Mouse (Mus musculus): ENCODE data around the gene 1700001P01Rik. TPM values are rescaled to one million over a fixed set of nuclear protein-coding genes. Genes with fewer than 3 reads are reported as not detected.

1700001P01Rik gene
- total RNA-seq (2014; rRNA removed) = not detected in 2 replicates
- polyA plus RNA-seq (2015; fragmentation: Nextera tagmentation; extraction: Ambion mirVana) = 0.29 TPM in 1 of 2 replicates, not detected in the other

- ATAC-seq (ENCODE audit: low FRiP score) (no peak), DNase-seq (ENCODE audit: low spot score) (no peak)
- 41% methylated on average over 17 of the region's 17 CpGs for WGBS
- TF ChIP-seq CTCF (IDR thresholded peaks at IDR 0.05) = no peak
- Histone ChIP-seq H3K4me3 (ENCODE audit: low read depth, low read length) (no peak within 1 kb of the TSS), H3K9ac (replicated peaks; ENCODE audit: low read length, poor library complexity, severe bottlenecking) (no peak within 1 kb of the TSS), H3K27ac (ENCODE audit: low read depth, low read length) (no peak within 1 kb of the TSS), H3K9me3 (ENCODE audit: low read length) (no peaks in the 10 kb centered on the region), H3K4me2 (ENCODE audit: low read depth, low read length, poor library complexity, severe bottlenecking) (no peak within 1 kb of the TSS), H3K27me3 (ENCODE audit: insufficient read depth, low read length) (no peaks in the 10 kb centered on the region), H3K36me3 (ENCODE audit: insufficient read depth, low read length) (peaks cover 26% of the 10 kb centered on the region), H3K4me1 (ENCODE audit: insufficient read depth, low read length) (no peaks in the 10 kb centered on the region; the same call in 1 of the 2 replicates)
These were observed at the start of gene 1700001P01Rik for GRCm38 (mm10) chr11:97775808-97776496. 1700001P01Rik (minus strand) TSS chr11:97775918.

- Histone ChIP-seq H3K27me3 (ENCODE audit: insufficient read depth, low read length) (no peaks in the 10 kb centered on the region), H3K4me2 (ENCODE audit: low read depth, low read length, poor library complexity, severe bottlenecking) (no peak overlapping the region), H3K27ac (ENCODE audit: low read depth, low read length) (no peak overlapping the region), H3K4me1 (ENCODE audit: insufficient read depth, low read length) (no peaks in the 10 kb centered on the region), H3K9me3 (ENCODE audit: low read length) (no peaks in the 10 kb centered on the region), H3K4me3 (ENCODE audit: low read depth, low read length) (no peak overlapping the region), H3K9ac (replicated peaks; ENCODE audit: low read length, poor library complexity, severe bottlenecking) (no peak overlapping the region), H3K36me3 (ENCODE audit: insufficient read depth, low read length) (peaks cover 63% of the 10 kb centered on the region)
- DNase-seq (ENCODE audit: low spot score) (no peak), ATAC-seq (ENCODE audit: low FRiP score) (no peak)
- WGBS = 91% methylated on average over 10 of the region's 10 CpGs
- no peak for TF ChIP-seq CTCF (IDR thresholded peaks at IDR 0.05)
These were observed 49.6 kb upstream of the 1700001P01Rik start for GRCm38 (mm10) chr11:97825295-97825694.

- H3K9ac ChIP-seq (replicated peaks; ENCODE audit: low read length, poor library complexity, severe bottlenecking) = no peak overlapping the region
- no peak for TF ChIP-seq CTCF (IDR thresholded peaks at IDR 0.05)
- H3K9me3 ChIP-seq (ENCODE audit: low read length) = no peaks in the 10 kb centered on the region
- ATAC-seq (ENCODE audit: low FRiP score) = no peak
- DNase-seq (ENCODE audit: low spot score) = no peak
- no peaks in the 10 kb centered on the region for H3K4me1 ChIP-seq (ENCODE audit: insufficient read depth, low read length)
- WGBS = 70% methylated on average over 6 of the region's 6 CpGs
- no peak overlapping the region for H3K27ac ChIP-seq (ENCODE audit: low read depth, low read length)
- H3K4me2 ChIP-seq (ENCODE audit: low read depth, low read length, poor library complexity, severe bottlenecking) = no peak overlapping the region
- no peaks in the 10 kb centered on the region for H3K27me3 ChIP-seq (ENCODE audit: insufficient read depth, low read length)
- H3K36me3 ChIP-seq (ENCODE audit: insufficient read depth, low read length) = peaks cover 59% of the 10 kb centered on the region
- H3K4me3 ChIP-seq (ENCODE audit: low read depth, low read length) = no peak overlapping the region
These were observed 49.2 kb upstream of the 1700001P01Rik start for GRCm38 (mm10) chr11:97824895-97825294.

GRCm38 (mm10) chr11:97824168-97824567 is 48.5 kb upstream of the 1700001P01Rik start:
- TF ChIP-seq CTCF (IDR thresholded peaks at IDR 0.05) = no peak
- 95% methylated on average over 11 of the region's 11 CpGs for WGBS
- ATAC-seq (ENCODE audit: low FRiP score) (no peak), DNase-seq (ENCODE audit: low spot score) (no peak)
- H3K27me3 ChIP-seq (ENCODE audit: insufficient read depth, low read length) = no peaks in the 10 kb centered on the region
- no peak overlapping the region for H3K27ac ChIP-seq (ENCODE audit: low read depth, low read length)
- no peak overlapping the region for H3K4me3 ChIP-seq (ENCODE audit: low read depth, low read length)
- no peak overlapping the region for H3K4me2 ChIP-seq (ENCODE audit: low read depth, low read length, poor library complexity, severe bottlenecking)
- no peak overlapping the region for H3K9ac ChIP-seq (replicated peaks; ENCODE audit: low read length, poor library complexity, severe bottlenecking)
- no peaks in the 10 kb centered on the region for H3K4me1 ChIP-seq (ENCODE audit: insufficient read depth, low read length)
- no peaks in the 10 kb centered on the region for H3K9me3 ChIP-seq (ENCODE audit: low read length)
- peaks cover 54% of the 10 kb centered on the region for H3K36me3 ChIP-seq (ENCODE audit: insufficient read depth, low read length)

GRCm38 (mm10) chr11:97822840-97823603 is 47.3 kb upstream of the 1700001P01Rik start:
- no peak overlapping the region for H3K4me3 ChIP-seq (ENCODE audit: low read depth, low read length)
- no peak overlapping the region for H3K4me2 ChIP-seq (ENCODE audit: low read depth, low read length, poor library complexity, severe bottlenecking)
- peaks cover 59% of the 10 kb centered on the region for H3K36me3 ChIP-seq (ENCODE audit: insufficient read depth, low read length)
- no peaks in the 10 kb centered on the region for H3K4me1 ChIP-seq (ENCODE audit: insufficient read depth, low read length)
- whole genome bisulfite sequencing = 76% methylated on average over 20 of the region's 20 CpGs
- ATAC-seq (ENCODE audit: low FRiP score) (no peak), DNase-seq (ENCODE audit: low spot score) (no peak)
- no peak overlapping the region for H3K9ac ChIP-seq (replicated peaks; ENCODE audit: low read length, poor library complexity, severe bottlenecking)
- H3K27ac ChIP-seq (ENCODE audit: low read depth, low read length) = no peak overlapping the region
- no peaks in the 10 kb centered on the region for H3K9me3 ChIP-seq (ENCODE audit: low read length)
- no peak for TF ChIP-seq CTCF (IDR thresholded peaks at IDR 0.05)
- H3K27me3 ChIP-seq (ENCODE audit: insufficient read depth, low read length) = no peaks in the 10 kb centered on the region
